Mouse (Mus musculus): ENCODE data around the gene Ndufaf1.
"Not testable (repeated sequence)": the region's sequence is repeated elsewhere in the genome, so short reads cannot be mapped to it uniquely, and the experiment has no call there.

Gene Ndufaf1

DNA sequence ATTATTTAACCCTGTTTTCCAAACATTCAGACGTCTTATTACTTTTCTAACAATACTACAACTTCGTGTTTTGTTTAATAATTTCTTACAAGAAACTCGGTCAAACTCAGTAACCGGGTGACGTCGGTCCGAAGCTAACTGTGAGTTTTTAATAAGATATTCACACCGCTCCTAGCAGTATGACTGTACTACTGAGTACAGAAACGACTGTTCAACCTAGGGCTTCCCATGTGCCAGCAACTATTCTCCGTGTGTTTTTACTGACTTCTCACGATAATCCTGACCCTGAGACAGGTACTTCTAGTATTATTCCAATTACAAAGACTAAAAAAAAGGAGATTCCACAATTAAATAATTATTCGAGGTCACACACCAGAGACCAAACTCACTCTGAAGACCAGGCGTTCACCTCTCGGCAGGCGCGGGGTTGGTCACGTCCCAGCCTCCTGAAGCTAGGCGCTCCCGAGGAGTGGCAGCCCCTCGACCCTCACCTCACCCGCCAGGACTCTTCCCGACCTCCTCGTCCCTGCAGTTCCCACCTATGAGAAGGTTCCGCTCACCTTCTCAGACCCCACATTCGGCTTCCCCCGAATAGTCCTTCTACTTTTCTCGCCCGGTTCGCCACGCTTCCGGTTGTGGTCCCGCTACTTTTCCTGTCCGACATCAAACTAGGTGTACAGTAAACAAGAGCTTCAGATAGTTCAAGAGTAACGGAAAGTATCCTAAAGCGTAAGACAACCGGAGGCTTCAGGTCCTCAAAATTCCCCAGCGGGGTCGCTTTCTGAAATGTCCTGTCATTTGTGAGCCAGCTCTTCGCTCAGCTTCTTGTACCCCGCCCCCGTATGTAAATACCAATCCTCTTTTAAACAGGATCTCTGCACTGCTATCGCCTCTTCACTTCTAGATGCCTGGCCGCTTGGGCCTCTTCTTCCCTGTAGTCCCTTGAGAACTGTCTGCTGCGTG is at the start of gene Ndufaf1:
Gene Ndufaf1 (minus strand): TSS at position 608 of the 963 bp plus-strand sequence.
- in situ Hi-C loops (cut with MseI, MboI) = no loop called here

- in situ Hi-C loops (cut with MseI, MboI) = no loop called here
Measured at GRCm38 (mm10) chr2:119710011-119710410, 47.4 kb upstream of the Ndufaf1 start.

GRCm38 (mm10) chr2:119707676-119708075 is 45.0 kb upstream of the Ndufaf1 start:
- in situ Hi-C loops (cut with MseI, MboI) = no loop called here

- in situ Hi-C loops (cut with MseI, MboI) = no loop called here
Measured at GRCm38 (mm10) chr2:119703171-119703570, 40.5 kb upstream of the Ndufaf1 start.

GRCm38 (mm10) chr2:119699962-119700361 is 37.3 kb upstream of the Ndufaf1 start:
- in situ Hi-C loops (cut with MseI, MboI) = no loop called here

GRCm38 (mm10) chr2:119698472-119698871 is 35.8 kb upstream of the Ndufaf1 start:
- in situ Hi-C loops (cut with MseI, MboI) = no loop called here

GRCm38 (mm10) chr2:119696111-119696510 is 33.5 kb upstream of the Ndufaf1 start:
- in situ Hi-C loops (cut with MseI, MboI) = no loop called here

- in situ Hi-C loops (cut with MseI, MboI) = no loop called here
Measured at GRCm38 (mm10) chr2:119694826-119695225, 32.2 kb upstream of the Ndufaf1 start.

DNA sequence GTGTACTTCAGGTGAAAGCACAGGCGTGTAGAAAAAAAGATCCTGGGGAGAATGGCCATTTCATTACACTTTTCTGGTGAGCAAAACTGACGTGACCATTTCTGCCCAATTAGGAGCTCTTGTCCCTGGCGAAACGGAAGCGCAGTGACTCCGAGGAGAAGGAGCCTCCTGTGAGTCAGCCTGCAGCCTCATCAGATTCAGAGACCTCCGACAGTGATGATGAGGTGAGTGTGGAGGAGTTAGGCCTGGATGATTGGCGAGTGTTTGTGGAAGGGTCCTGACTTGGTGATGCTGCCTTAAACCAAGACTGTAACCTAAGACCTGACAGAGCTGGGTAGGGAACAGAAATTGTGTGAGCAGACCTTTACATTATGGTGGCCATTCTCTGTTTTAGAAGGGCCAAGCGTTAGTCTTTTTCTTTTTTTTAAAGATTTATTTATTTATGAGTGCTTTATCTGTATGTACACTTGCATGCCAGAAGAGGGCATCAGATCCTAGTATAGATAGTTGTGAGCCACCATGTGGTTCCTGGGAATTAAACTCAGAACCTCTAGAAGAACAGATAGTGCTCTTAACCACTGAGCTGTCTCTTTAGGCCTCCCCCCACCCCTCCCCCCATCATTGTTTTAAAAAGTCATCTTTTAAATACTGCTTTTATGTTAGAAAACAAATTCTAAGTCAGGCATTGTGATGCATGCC is 29.5 kb upstream of the Ndufaf1 start:
- in situ Hi-C loops (cut with MseI, MboI) = no loop called here

- in situ Hi-C loops (cut with MseI, MboI) = no loop called here
Measured at GRCm38 (mm10) chr2:119683706-119684105, 21.1 kb upstream of the Ndufaf1 start.

GRCm38 (mm10) chr2:119675831-119676230 is 13.2 kb upstream of the Ndufaf1 start:
- in situ Hi-C loops (cut with MseI, MboI) = no loop called here

DNA sequence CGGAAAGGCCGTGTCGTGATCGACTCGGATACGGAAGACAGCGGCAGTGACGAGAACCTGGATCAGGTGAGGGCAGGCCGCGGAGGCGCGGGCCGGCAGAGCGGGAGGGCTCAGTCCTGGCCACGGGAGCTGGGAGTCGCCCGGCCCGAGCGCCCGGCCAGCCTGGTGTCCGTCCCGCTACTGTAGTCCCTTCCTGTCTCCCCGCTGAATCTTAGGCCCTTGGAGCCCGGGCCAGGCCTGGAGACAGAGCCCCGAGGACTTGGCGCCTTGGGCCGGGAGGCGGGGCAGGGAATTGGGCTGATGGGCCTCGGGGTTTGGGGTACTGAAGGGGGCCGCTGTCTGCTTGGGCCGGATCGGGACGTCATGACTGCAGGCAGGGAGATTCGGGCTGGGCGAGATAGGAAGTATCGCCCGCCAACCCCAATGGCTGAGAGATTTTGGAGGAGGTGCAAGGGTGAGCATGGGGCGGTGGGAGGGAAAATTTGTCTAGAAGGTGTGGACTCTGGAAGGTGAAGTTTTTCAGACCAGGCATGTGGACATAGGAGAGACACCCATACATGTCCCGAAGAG is 12.7 kb upstream of the Ndufaf1 start:
- in situ Hi-C loops (cut with MseI, MboI) = no loop called here

DNA sequence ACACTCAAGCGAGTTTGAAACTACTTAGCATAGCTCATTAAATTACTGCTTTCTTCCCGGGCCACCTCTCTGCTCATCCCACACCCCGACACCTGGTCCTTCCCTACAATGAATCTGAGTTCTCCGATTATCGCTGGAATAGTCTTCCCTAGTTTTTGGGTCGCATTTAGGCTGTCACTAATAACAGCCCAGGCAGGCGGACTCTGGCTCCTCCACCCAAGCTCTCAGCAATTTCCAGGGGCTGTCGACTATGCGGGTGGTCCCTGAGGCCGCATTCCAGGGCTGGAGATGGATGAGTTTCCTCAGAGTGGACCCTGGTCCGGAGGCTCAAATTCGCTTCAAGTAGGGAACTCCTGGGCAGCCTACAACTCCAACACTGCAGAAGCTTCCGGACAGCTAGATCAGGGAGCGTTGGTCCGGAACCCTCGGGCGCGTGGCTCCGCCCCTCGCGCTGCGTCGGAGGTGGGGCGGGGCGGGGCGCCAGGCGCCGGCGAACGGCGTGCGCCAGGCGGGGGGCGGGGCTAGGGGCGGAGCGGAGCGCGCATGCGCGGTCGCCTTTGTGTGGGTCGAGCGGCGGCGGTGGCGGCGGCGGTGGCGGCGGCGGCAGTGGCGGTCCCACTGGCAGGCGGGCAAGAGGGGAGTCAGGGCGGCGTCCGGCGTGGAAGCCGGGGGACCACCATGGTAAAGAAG is 12.0 kb upstream of the Ndufaf1 start, which contains the start of gene Rtf1:
Gene Rtf1 (plus strand): TSS at position 544 of the 690 bp plus-strand sequence.
- in situ Hi-C loops (cut with MseI, MboI) = no loop called here

DNA sequence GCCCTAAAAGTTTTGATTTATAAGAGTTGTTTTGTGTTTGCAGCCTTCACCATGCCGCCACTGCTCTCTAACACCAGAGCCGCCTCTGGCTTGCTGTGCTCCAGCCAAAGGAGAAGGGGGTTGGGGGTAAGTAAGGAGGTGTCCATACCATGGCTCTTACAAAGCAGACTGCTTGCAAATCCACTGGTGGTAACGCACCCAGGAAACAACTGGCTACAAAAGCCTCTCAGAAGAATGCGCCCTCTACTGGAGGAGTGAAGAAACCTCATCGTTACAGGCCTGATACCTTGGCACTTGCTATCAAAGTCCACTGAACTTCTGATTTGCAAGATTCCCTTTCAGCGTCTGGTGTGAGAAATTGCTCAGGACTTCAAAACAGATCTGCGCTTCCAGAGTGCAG is 6.4 kb upstream of the Ndufaf1 start:
- in situ Hi-C loops (cut with MseI, MboI) = no loop called here

DNA sequence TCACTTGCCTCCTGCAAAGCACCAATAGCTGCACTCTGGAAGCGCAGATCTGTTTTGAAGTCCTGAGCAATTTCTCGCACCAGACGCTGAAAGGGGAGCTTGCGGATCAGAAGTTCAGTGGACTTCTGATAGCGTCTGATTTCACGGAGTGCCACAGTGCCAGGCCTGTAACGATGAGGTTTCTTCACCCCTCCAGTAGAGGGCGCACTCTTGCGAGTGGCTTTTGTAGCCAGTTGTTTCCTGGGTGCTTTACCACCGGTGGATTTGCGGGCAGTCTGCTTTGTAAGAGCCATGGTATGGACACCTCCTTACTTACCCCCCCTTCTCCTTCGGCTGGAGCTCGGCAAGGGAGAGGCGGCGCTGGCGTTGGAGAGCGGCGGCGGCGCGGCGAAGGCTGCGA is 3.1 kb upstream of the Ndufaf1 start:
- in situ Hi-C loops (cut with MseI, MboI) = not testable (repeated sequence)

DNA sequence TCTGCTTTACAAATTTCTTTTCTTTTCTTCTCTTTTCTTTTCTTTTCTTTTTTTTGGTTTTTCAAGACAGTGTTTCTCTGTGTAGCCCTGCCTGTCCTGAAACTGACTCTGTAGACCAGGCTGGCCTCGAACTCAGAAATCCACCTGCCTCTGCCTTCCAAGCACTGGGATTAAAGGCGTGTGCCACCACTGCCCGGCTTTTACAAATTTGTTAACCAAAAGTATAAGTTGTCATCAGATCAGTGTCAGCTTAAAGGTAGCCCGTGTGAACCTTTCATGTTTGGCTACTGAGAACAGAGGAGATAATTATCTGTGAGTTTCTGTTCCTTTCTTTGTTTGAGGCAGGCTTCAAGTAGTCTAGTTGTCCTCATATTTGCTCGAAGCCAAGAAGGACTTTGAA is 18.4 kb downstream of the Ndufaf1 start:
- in situ Hi-C loops (cut with MseI, MboI) = no loop called here

DNA sequence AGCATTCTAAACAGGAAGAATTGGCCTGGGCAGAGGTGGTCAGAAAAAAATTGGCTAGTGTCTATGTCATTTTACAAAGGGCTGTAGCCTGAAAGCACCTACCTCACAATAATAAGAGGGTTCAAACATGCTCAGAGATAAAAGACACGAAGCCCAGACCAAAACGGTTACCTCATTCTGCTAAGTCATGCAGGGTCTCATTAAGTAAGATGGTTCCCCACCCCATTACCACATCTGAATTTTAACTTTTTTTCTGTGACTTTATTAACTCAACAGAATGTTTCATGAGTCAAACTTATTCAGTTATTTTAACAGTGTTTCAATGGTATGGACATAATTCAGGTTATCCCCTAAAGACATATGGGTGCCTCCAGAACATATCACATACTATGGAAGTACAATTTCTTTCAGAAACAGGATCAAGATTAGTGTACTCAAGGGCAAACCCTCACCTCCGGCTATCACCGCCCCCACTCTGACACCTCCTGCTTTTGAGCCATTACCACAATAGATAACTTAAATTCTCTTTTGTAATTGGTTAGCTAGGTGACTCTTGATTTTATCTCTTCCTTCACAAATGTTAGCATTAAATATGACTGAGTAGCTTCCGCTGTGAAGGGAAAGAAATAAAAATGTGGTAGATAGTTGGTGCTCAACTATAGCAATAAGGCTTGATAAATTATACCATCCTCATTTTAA is 21.3 kb downstream of the Ndufaf1 start:
- in situ Hi-C loops (cut with MseI, MboI) = no loop called here

DNA sequence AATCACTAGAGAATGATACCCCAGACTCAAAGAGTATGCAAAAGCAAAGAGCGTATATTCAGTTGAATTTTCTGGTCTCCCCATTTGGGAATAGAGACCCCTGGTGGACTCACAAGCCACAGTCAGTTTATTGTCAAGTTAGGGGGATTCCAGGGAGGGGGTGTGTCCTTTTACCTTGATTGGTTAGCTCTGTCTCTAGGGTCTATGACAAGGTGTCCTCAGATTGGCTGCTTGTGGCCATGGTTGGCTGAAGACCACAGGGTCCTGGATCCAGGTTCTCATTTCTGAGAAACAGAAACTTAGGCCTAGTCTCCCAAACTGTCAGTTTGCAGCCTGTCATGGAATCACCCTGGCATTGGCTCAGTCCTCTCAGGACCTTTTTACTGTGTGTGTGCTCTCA is 25.8 kb downstream of the Ndufaf1 start:
- in situ Hi-C loops (cut with MseI, MboI) = no loop called here

DNA sequence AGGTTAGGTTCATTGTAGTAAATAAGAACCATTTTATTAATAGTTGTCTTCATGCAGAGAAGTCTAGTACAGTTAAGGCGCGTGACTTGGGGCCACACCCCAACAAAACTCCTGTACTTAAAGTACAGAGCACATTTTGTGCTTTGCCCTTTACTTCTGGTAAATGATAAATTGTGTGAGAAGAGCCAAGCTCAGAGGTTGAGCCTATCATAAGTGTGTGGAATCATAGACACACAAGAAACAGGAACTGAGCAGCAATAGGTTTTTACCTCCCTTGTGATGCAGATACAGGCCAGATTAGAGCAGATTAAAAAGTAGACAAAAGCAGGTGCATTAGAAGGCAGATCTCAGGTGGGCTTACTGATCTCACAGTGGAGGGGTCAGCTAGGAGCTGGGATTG is 41.3 kb downstream of the Ndufaf1 start:
- in situ Hi-C loops (cut with MseI, MboI) = no loop called here

DNA sequence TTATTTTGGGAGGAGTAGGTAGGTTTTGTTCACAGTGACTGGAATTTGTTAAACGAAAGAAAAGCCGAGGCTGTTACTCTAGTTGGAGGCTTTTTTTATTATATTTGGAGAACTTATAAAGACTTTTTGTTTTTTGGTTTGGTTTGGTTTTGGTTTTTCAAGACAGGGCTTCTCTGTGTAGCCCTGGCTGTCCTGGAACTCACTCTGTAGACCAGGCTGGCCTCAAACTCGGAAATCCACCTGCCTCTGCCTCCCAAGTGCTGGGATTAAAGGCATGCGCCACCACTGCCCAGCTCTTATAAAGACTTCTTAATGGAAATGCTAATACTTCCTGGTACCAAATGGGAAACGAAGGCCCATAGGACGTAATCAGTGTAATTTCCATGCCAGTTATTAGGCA is 43.6 kb downstream of the Ndufaf1 start:
- in situ Hi-C loops (cut with MseI, MboI) = not testable (repeated sequence)
